ENCODE assay signal across 17 mouse cellular contexts in genomic region chr11:102655888-102656287, GRCm38 (mm10). TPM values are rescaled to one million over a fixed set of nuclear protein-coding genes. Genes with fewer than 3 reads are reported as not detected.
DNase-seq lines count a peak whose midpoint lies in the region; ATAC-seq lines count a peak whose summit lies in the region.
"Had no signal": no experiment of that assay in that cellular context is flagged by ENCODE, and none has a peak within 500 bp of the region (broad histone marks: within the 10 kb centered on the region; RNA-seq: fewer than 3 reads in every experiment).

No protein-coding gene starts in this region.

- no peak overlapping the region for H3K9ac ChIP-seq in stomach, embryonic 14.5 days (replicated peaks; ENCODE audit: low read depth, low read length)
- H3K9ac ChIP-seq: hindbrain, embryonic 15.5 days; limb, embryonic 12.5 days; liver, embryonic 14.5 days; neural tube, embryonic 15.5 days had no signal

- peak; percentile 8 to 40 for DNase-seq in frontal cortex, adult 2 months (ENCODE audit: extremely low spot score in 1 of 2, low spot score in 1 of 2)
- no peak for DNase-seq in frontal cortex, postnatal 10 days (ENCODE audit: low spot score in 2 of 2)
- DNase-seq in kidney, postnatal 10 days, result peak; percentile 6
- DNase-seq in kidney, adult 18-20 months, result no peak
- peak; percentile 77 for DNase-seq in 3T3-L1 (ENCODE audit: low read depth, low spot score)
- DNase-seq in urinary bladder, postnatal 14 days (ENCODE audit: low spot score), result no peak
- DNase-seq: cerebellum, adult 11-12 months; heart, adult 18-20 months; kidney, postnatal 25 days had no signal

- H3K27ac ChIP-seq in stomach, embryonic 14.5 days (ENCODE audit: low read length), result 0 out of 2 replicates have a peak overlapping the region, but pooled peaks have one; percentile 21
- H3K27ac ChIP-seq: hindbrain, embryonic 15.5 days; limb, embryonic 12.5 days; liver, embryonic 14.5 days; midbrain, embryonic 10.5 days; neural tube, embryonic 15.5 days had no signal

- no peak for ATAC-seq in stomach, embryonic 14.5 days (ENCODE audit: insufficient number of reproducible peaks, insufficient read depth, low FRiP score, low read depth)
- no peak for ATAC-seq in megakaryocyte, adult 5-6 weeks (ENCODE audit: poor library complexity, severe bottlenecking)

- no peak overlapping the region for H3K4me2 ChIP-seq in stomach, embryonic 14.5 days (replicated peaks; ENCODE audit: low read depth, low read length)
- H3K4me2 ChIP-seq: hindbrain, embryonic 15.5 days; limb, embryonic 12.5 days; neural tube, embryonic 15.5 days had no signal

- WGBS in stomach, embryonic 14.5 days, result 30% methylated on average over 8 of the region's 8 CpGs

- H3K36me3 ChIP-seq in stomach, embryonic 14.5 days (ENCODE audit: control insufficient read depth, insufficient read depth, low read length), result no peaks in the 10 kb centered on the region
- H3K36me3 ChIP-seq: hindbrain, embryonic 15.5 days; limb, embryonic 12.5 days; midbrain, embryonic 10.5 days; neural tube, embryonic 15.5 days had no signal

- peaks cover 10% of the 10 kb centered on the region; the same call in 1 of the 2 replicates for H3K4me1 ChIP-seq in stomach, embryonic 14.5 days (ENCODE audit: control insufficient read depth, insufficient read depth, low read length)
- H3K4me1 ChIP-seq: hindbrain, embryonic 15.5 days; neural tube, embryonic 15.5 days had no signal

- H3K27me3 ChIP-seq in stomach, embryonic 14.5 days (ENCODE audit: control insufficient read depth, insufficient read depth, low read length), result no peaks in the 10 kb centered on the region
- H3K27me3 ChIP-seq: hindbrain, embryonic 15.5 days; limb, embryonic 12.5 days; neural tube, embryonic 15.5 days had no signal

- H3K9me3 ChIP-seq in stomach, embryonic 14.5 days (ENCODE audit: control insufficient read depth, low read depth, low read length), result no peaks in the 10 kb centered on the region
- H3K9me3 ChIP-seq: hindbrain, embryonic 15.5 days; limb, embryonic 12.5 days; midbrain, embryonic 10.5 days; neural tube, embryonic 15.5 days had no signal

- no peak overlapping the region for H3K4me3 ChIP-seq in stomach, embryonic 14.5 days (ENCODE audit: low read depth, low read length)
- H3K4me3 ChIP-seq: hindbrain, embryonic 15.5 days; limb, embryonic 12.5 days; midbrain, embryonic 10.5 days; neural tube, embryonic 15.5 days had no signal

RNA-seq across cellular contexts. Expression of gene Meioc, which starts 7.6 kb away (rescaled TPM):
- polyA plus RNA-seq in frontal cortex, adult 2 months (2012; rRNA removed), result 0.02 TPM in 1 of 2 replicates, not detected in the other
- polyA plus RNA-seq in stomach, embryonic 14.5 days (2014; fragmentation: Nextera tagmentation; extraction: Ambion mirVana), result 0.80 and 1.2 TPM in 2 replicates
- not detected in 2 replicates for total RNA-seq in megakaryocyte, adult 5-6 weeks (2015)
- total RNA-seq in megakaryocyte, adult 5-6 weeks (2017), result not detected in 2 replicates
- total RNA-seq: heart, adult 18-20 months; layer of hippocampus, postnatal 14 days had no signal

RNA-seq across cellular contexts. Expression of gene Ccdc43, which starts 41.7 kb away (rescaled TPM):
- polyA plus RNA-seq in frontal cortex, adult 2 months (2012; rRNA removed), result 18.3 and 24.0 TPM in 2 replicates
- 39.5 and 47.1 TPM in 2 replicates for polyA plus RNA-seq in stomach, embryonic 14.5 days (2014; fragmentation: Nextera tagmentation; extraction: Ambion mirVana)
- total RNA-seq in megakaryocyte, adult 5-6 weeks (2015), result 17.1 and 18.1 TPM in 2 replicates
- total RNA-seq in megakaryocyte, adult 5-6 weeks (2017), result 27.2 and 30.2 TPM in 2 replicates

RNA-seq across cellular contexts. Expression of gene Fzd2, which starts 51.7 kb away (rescaled TPM):
- 12.1 and 13.3 TPM in 2 replicates for polyA plus RNA-seq in frontal cortex, adult 2 months (2012; rRNA removed)
- 30.5 and 30.6 TPM in 2 replicates for polyA plus RNA-seq in stomach, embryonic 14.5 days (2014; fragmentation: Nextera tagmentation; extraction: Ambion mirVana)
- total RNA-seq in megakaryocyte, adult 5-6 weeks (2015), result not detected in 2 replicates
- not detected in 2 replicates for total RNA-seq in megakaryocyte, adult 5-6 weeks (2017)

Comparison
In these comparisons a context has a peak if more than half of its experiments do, and no peak if none do; other contexts are left out.
1. DNase-seq: peak in frontal cortex, adult 2 months (2 of 2), kidney, postnatal 10 days (single experiment) and 3T3-L1 (single experiment); none in frontal cortex, postnatal 10 days (0 of 2), kidney, adult 18-20 months (single experiment) and urinary bladder, postnatal 14 days (single experiment).